Mouse (Mus musculus) liver, embryonic 13.5 days (tissue): ENCODE results near the gene Pdcd1. TPM values are rescaled to one million over a fixed set of nuclear protein-coding genes. Genes with fewer than 3 reads are reported as not detected.
"Not testable (repeated sequence)": the region's sequence is repeated elsewhere in the genome, so short reads cannot be mapped to it uniquely, and the experiment has no call there.

Source experiments
- ATAC-seq: fragments of 200-750 bp; cut with Nextera tagmentation; 2 replicates; pipeline ENCODE4 v1.8.0; 2017; ENCODE audit warnings: low read depth, mild to moderate bottlenecking, moderate number of reproducible peaks, moderate library complexity
- DNase-seq: peaks from one replicate; pipeline ENCODE4 v3.0.0; 2022
- H3K27ac ChIP-seq: fragments of 300-500 bp; sonication (generic); 2 replicates; pipeline ENCODE4 v1.5.1; 2015; ENCODE audit warnings: moderate library complexity, mild to moderate bottlenecking, inconsistent platforms
- H3K27me3 ChIP-seq: fragments of 300-500 bp; sonication (generic); 2 replicates; pipeline ENCODE4 v1.6.1; 2015; ENCODE audit warnings: mild to moderate bottlenecking, inconsistent platforms
- H3K36me3 ChIP-seq: fragments of 300-500 bp; sonication (generic); 2 replicates; pipeline ENCODE4 v1.6.1; 2015; ENCODE audit warnings: mild to moderate bottlenecking, inconsistent platforms
- H3K4me1 ChIP-seq: fragments of 300-500 bp; sonication (generic); replicated peaks from 2 replicates; pipeline ENCODE4 v1.6.1; 2015; ENCODE audit warnings: inconsistent platforms
- H3K4me2 ChIP-seq: fragments of 300-500 bp; sonication (generic); 2 replicates; pipeline ENCODE4 v1.6.1; 2015; ENCODE audit warnings: inconsistent platforms, mild to moderate bottlenecking, moderate library complexity
- H3K4me3 ChIP-seq: fragments of 300-500 bp; sonication (generic); replicated peaks from 2 replicates; pipeline ENCODE4 v1.5.1; 2015; ENCODE audit warnings: mild to moderate bottlenecking, inconsistent platforms
- H3K9ac ChIP-seq: fragments of 300-500 bp; sonication (generic); 2 replicates; pipeline ENCODE4 v1.6.1; 2015; ENCODE audit warnings: mild to moderate bottlenecking, inconsistent platforms
- H3K9me3 ChIP-seq: fragments of 300-500 bp; sonication (generic); replicated peaks from 2 replicates; pipeline ENCODE4 v1.6.1; 2016; ENCODE audit warnings: inconsistent platforms
- WGBS: fragments of 180-500 bp; shearing (Covaris S2); methylation state at CpG from one replicate; pipeline ENCODE4 v1.1.7; 2015; ENCODE audit not compliant: insufficient replicate concordance; 5-methylcytosine and 5-hydroxymethylcytosine counted together
- polyA plus RNA-seq: library from polyadenylated mRNA; unstranded; fragments of >200 nt; fragmentation: Nextera tagmentation; extraction: Ambion mirVana; gene quantifications from 2 replicates; pipeline ENCODE4 v1.2.1, GENCODE M21; 2015

Pdcd1 gene
- polyA plus RNA-seq, 1 experiment from 2014 or later = not detected

- not testable (repeated sequence) for H3K4me3 ChIP-seq, ATAC-seq, DNase-seq, H3K9me3 ChIP-seq, H3K9ac ChIP-seq, H3K27me3 ChIP-seq, H3K27ac ChIP-seq, H3K36me3 ChIP-seq, H3K4me2 ChIP-seq, H3K4me1 ChIP-seq
- WGBS = 24% methylated on average over 1 of the region's 1 CpGs
Measured at GRCm38 (mm10) chr1:94058281-94058680, 5.9 kb upstream of the Pdcd1 start.

- Histone ChIP-seq H3K27me3 (no peaks in the 10 kb centered on the region), H3K36me3 (no peaks in the 10 kb centered on the region), H3K9me3 (no peaks in the 10 kb centered on the region), H3K27ac (no peak overlapping the region), H3K4me1 (no peaks in the 10 kb centered on the region), H3K9ac (no peak overlapping the region), H3K4me3 (no peak overlapping the region), H3K4me2 (no peak overlapping the region)
- DNase-seq (no peak), ATAC-seq (no peak)
- WGBS = 74% methylated on average over 2 of the region's 2 CpGs
Measured at GRCm38 (mm10) chr1:94057401-94057800, 5.0 kb upstream of the Pdcd1 start.

GRCm38 (mm10) chr1:94055966-94056365 lies 3.6 kb upstream of the Pdcd1 start:
- DNase-seq = no peak
- no peak for ATAC-seq
- no peak overlapping the region for H3K4me3 ChIP-seq
- no peaks in the 10 kb centered on the region for H3K9me3 ChIP-seq
- no peak overlapping the region for H3K27ac ChIP-seq
- WGBS = 37% methylated on average over 3 of the region's 3 CpGs
- H3K4me1 ChIP-seq = no peaks in the 10 kb centered on the region
- H3K4me2 ChIP-seq = no peak overlapping the region
- no peaks in the 10 kb centered on the region for H3K27me3 ChIP-seq
- H3K9ac ChIP-seq = no peak overlapping the region
- no peaks in the 10 kb centered on the region for H3K36me3 ChIP-seq

- no peak overlapping the region for H3K27ac ChIP-seq
- no peak for ATAC-seq
- H3K9me3 ChIP-seq = no peaks in the 10 kb centered on the region
- no peaks in the 10 kb centered on the region for H3K36me3 ChIP-seq
- H3K4me1 ChIP-seq = no peaks in the 10 kb centered on the region
- H3K4me2 ChIP-seq = no peak overlapping the region
- DNase-seq = no peak
- H3K27me3 ChIP-seq = no peaks in the 10 kb centered on the region
- H3K9ac ChIP-seq = no peak overlapping the region
- H3K4me3 ChIP-seq = no peak overlapping the region
- 47% methylated on average over 1 of the region's 1 CpGs for WGBS
Measured at GRCm38 (mm10) chr1:94054481-94054880, 2.1 kb upstream of the Pdcd1 start.

GRCm38 (mm10) chr1:94053530-94054216 lies 1.3 kb upstream of the Pdcd1 start:
- WGBS = 55% methylated on average over 7 of the region's 7 CpGs
- Histone ChIP-seq H3K27me3 (no peaks in the 10 kb centered on the region), H3K36me3 (no peaks in the 10 kb centered on the region)

GRCm38 (mm10) chr1:94051104-94051503 lies 1.2 kb downstream of the Pdcd1 start:
- ATAC-seq = no peak

More at GRCm38 (mm10) chr1:94053530-94054216, 1.3 kb upstream of the Pdcd1 start:
- Histone ChIP-seq H3K9me3 (no peaks in the 10 kb centered on the region), H3K27ac (no peak overlapping the region), H3K4me2 (no peak overlapping the region), H3K9ac (no peak overlapping the region), H3K4me3 (no peak overlapping the region), H3K4me1 (no peaks in the 10 kb centered on the region)
- ATAC-seq = no peak
- DNase-seq = no peak

GRCm38 (mm10) chr1:94046544-94046943 lies 5.8 kb downstream of the Pdcd1 start:
- H3K36me3 ChIP-seq = no peaks in the 10 kb centered on the region
- 53% methylated on average over 4 of the region's 4 CpGs for WGBS
- no peaks in the 10 kb centered on the region for H3K9me3 ChIP-seq
- no peak for DNase-seq
- H3K4me2 ChIP-seq = no peak overlapping the region
- no peak overlapping the region for H3K27ac ChIP-seq
- no peak overlapping the region for H3K4me3 ChIP-seq
- H3K4me1 ChIP-seq = no peaks in the 10 kb centered on the region
- no peaks in the 10 kb centered on the region for H3K27me3 ChIP-seq
- no peak for ATAC-seq
- H3K9ac ChIP-seq = no peak overlapping the region

More at GRCm38 (mm10) chr1:94051104-94051503, 1.2 kb downstream of the Pdcd1 start:
- H3K4me2 ChIP-seq = no peak overlapping the region
- no peaks in the 10 kb centered on the region for H3K9me3 ChIP-seq
- DNase-seq = no peak
- no peaks in the 10 kb centered on the region for H3K27me3 ChIP-seq
- H3K36me3 ChIP-seq = no peaks in the 10 kb centered on the region
- H3K4me3 ChIP-seq = no peak overlapping the region
- H3K9ac ChIP-seq = no peak overlapping the region
- H3K27ac ChIP-seq = no peak overlapping the region
- no peaks in the 10 kb centered on the region for H3K4me1 ChIP-seq
- WGBS = 66% methylated on average over 5 of the region's 5 CpGs

GRCm38 (mm10) chr1:94045559-94045958 lies 6.8 kb downstream of the Pdcd1 start:
- 70% methylated on average over 3 of the region's 3 CpGs for WGBS
- no peak overlapping the region for H3K27ac ChIP-seq
- no peak overlapping the region for H3K4me2 ChIP-seq
- DNase-seq (no peak), ATAC-seq (no peak)
- no peaks in the 10 kb centered on the region for H3K9me3 ChIP-seq
- no peaks in the 10 kb centered on the region for H3K36me3 ChIP-seq
- H3K4me1 ChIP-seq = no peaks in the 10 kb centered on the region
- H3K9ac ChIP-seq = no peak overlapping the region
- no peaks in the 10 kb centered on the region for H3K27me3 ChIP-seq
- no peak overlapping the region for H3K4me3 ChIP-seq

- Histone ChIP-seq H3K36me3 (no peaks in the 10 kb centered on the region), H3K4me1 (0 out of 2 replicates have a peak, but pooled peaks cover 2% of the 10 kb centered on the region), H3K27ac (no peak overlapping the region), H3K9ac (no peak overlapping the region), H3K9me3 (no peaks in the 10 kb centered on the region), H3K4me2 (no peak overlapping the region), H3K27me3 (no peaks in the 10 kb centered on the region), H3K4me3 (no peak overlapping the region)
- no peak for DNase-seq
- no peak for ATAC-seq
- WGBS = 72% methylated on average over 2 of the region's 2 CpGs
Measured at GRCm38 (mm10) chr1:94040391-94040790, 12.0 kb downstream of the Pdcd1 start.

- no peaks in the 10 kb centered on the region for H3K9me3 ChIP-seq
- under 1% methylated on average over 25 of the region's 25 CpGs for WGBS
- H3K9ac ChIP-seq = no peak overlapping the region
- peak overlapping the region; percentile 64 for H3K4me2 ChIP-seq
- peak; percentile 27 for DNase-seq
- peak; percentile 81 for ATAC-seq
- 0 out of 2 replicates have a peak, but pooled peaks cover 2% of the 10 kb centered on the region for H3K4me1 ChIP-seq
- H3K36me3 ChIP-seq = no peaks in the 10 kb centered on the region
- H3K4me3 ChIP-seq = peak overlapping the region; percentile 41
- H3K27ac ChIP-seq = peak overlapping the region; percentile 61
- H3K27me3 ChIP-seq = no peaks in the 10 kb centered on the region
Measured at GRCm38 (mm10) chr1:94034984-94035743, 17.2 kb downstream of the Pdcd1 start.

- Histone ChIP-seq H3K27me3 (no peaks in the 10 kb centered on the region), H3K9ac (no peak overlapping the region), H3K36me3 (no peaks in the 10 kb centered on the region), H3K4me1 (0 out of 2 replicates have a peak, but pooled peaks cover 2% of the 10 kb centered on the region), H3K4me2 (no peak overlapping the region), H3K4me3 (no peak overlapping the region), H3K9me3 (no peaks in the 10 kb centered on the region), H3K27ac (no peak overlapping the region)
- DNase-seq (no peak), ATAC-seq (no peak)
- WGBS = 57% methylated on average over 2 of the region's 2 CpGs
Measured at GRCm38 (mm10) chr1:94033075-94033602, 19.2 kb downstream of the Pdcd1 start.
